Mouse (Mus musculus): ENCODE measurements around the gene Tas2r110. TPM values are rescaled to one million over a fixed set of nuclear protein-coding genes. Genes with fewer than 3 reads are reported as not detected.

Gene Tas2r110
- not detected for total RNA-seq (2021)
- long read RNA-seq, experiment 1, result 0 reads
- long read RNA-seq, experiment 2, result 0 reads

GRCm38 (mm10) chr6:132867708-132868107 lies at the start of gene Tas2r110:
Gene Tas2r110, plus strand, starts transcription at chr6:132868008.
- intact Hi-C loops (cut with DNase I), result no loop called here
- no peak for DNase-seq (ENCODE audit: low spot score in 2 of 2)

- intact Hi-C loops (cut with DNase I), result no loop called here
- no peak for DNase-seq (ENCODE audit: low spot score in 2 of 2)
These were observed 21.0 kb upstream of the Tas2r110 start, which contains the start of gene Tas2r123 for GRCm38 (mm10) chr6:132846842-132847241. Gene Tas2r123, plus strand, starts transcription at chr6:132847142.

GRCm38 (mm10) chr6:132855138-132855537 lies 12.7 kb upstream of the Tas2r110 start, which contains the start of gene Tas2r116:
Gene Tas2r116, plus strand, starts transcription at chr6:132855438.
- DNase-seq (ENCODE audit: low spot score in 2 of 2), result no peak
- intact Hi-C loops (cut with DNase I), result no loop called here

- no peak for DNase-seq (ENCODE audit: low spot score in 2 of 2)
- intact Hi-C loops (cut with DNase I), result no loop called here
These were observed 24.9 kb downstream of the Tas2r110 start, which contains the start of gene Tas2r113 for GRCm38 (mm10) chr6:132892711-132893110. Gene Tas2r113, plus strand, starts transcription at chr6:132893011.

GRCm38 (mm10) chr6:132909351-132909750 lies 41.5 kb downstream of the Tas2r110 start, which contains the start of gene Tas2r125:
Gene Tas2r125, plus strand, starts transcription at chr6:132909651.
- DNase-seq (ENCODE audit: low spot score in 2 of 2), result no peak
- intact Hi-C loops (cut with DNase I), result no loop called here

Other genes with a start within 250 kb of the Tas2r110 start
- gene A630073D07Rik, start 216.5 kb upstream of the Tas2r110 start, total RNA-seq (2021), result not detected
- not detected for gene Tas2r120, start 211.1 kb upstream of the Tas2r110 start, total RNA-seq (2021)
- gene Tas2r121, start 167.0 kb upstream of the Tas2r110 start, total RNA-seq (2021), result not detected
- gene Tas2r122, start 156.1 kb upstream of the Tas2r110 start, total RNA-seq (2021), result not detected
- not detected for gene Tas2r115, start 130.0 kb upstream of the Tas2r110 start, total RNA-seq (2021)
- gene Tas2r124, start 113.3 kb upstream of the Tas2r110 start, total RNA-seq (2021), result not detected
- gene Tas2r102, start 105.9 kb upstream of the Tas2r110 start, total RNA-seq (2021), result not detected
- not detected for gene Tas2r136, start 89.8 kb upstream of the Tas2r110 start, total RNA-seq (2021)
- not detected for gene Tas2r117, start 65.2 kb upstream of the Tas2r110 start, total RNA-seq (2021)
- gene Tas2r123, start 20.9 kb upstream of the Tas2r110 start, total RNA-seq (2021), result not detected
- not detected for gene Tas2r116, start 12.6 kb upstream of the Tas2r110 start, total RNA-seq (2021)
- gene Tas2r113, start 25.0 kb downstream of the Tas2r110 start, total RNA-seq (2021), result not detected
- not detected for gene Tas2r125, start 41.6 kb downstream of the Tas2r110 start, total RNA-seq (2021)
- not detected for gene Tas2r129, start 83.1 kb downstream of the Tas2r110 start, total RNA-seq (2021)
- not detected for gene Tas2r131, start 89.9 kb downstream of the Tas2r110 start, total RNA-seq (2021)
- gene Tas2r109, start 113.0 kb downstream of the Tas2r110 start, total RNA-seq (2021), result not detected
- not detected for gene Tas2r103, start 169.1 kb downstream of the Tas2r110 start, total RNA-seq (2021)
- gene Tas2r140, start 187.8 kb downstream of the Tas2r110 start, total RNA-seq (2021), result not detected
- 10 to 100 TPM; 78.7 to 84.7 TPM for gene Smim10l1, start 236.9 kb downstream of the Tas2r110 start, total RNA-seq (2021)